Mouse (Mus musculus): ENCODE results near the gene Nfatc2.

Gene Nfatc2

DNA sequence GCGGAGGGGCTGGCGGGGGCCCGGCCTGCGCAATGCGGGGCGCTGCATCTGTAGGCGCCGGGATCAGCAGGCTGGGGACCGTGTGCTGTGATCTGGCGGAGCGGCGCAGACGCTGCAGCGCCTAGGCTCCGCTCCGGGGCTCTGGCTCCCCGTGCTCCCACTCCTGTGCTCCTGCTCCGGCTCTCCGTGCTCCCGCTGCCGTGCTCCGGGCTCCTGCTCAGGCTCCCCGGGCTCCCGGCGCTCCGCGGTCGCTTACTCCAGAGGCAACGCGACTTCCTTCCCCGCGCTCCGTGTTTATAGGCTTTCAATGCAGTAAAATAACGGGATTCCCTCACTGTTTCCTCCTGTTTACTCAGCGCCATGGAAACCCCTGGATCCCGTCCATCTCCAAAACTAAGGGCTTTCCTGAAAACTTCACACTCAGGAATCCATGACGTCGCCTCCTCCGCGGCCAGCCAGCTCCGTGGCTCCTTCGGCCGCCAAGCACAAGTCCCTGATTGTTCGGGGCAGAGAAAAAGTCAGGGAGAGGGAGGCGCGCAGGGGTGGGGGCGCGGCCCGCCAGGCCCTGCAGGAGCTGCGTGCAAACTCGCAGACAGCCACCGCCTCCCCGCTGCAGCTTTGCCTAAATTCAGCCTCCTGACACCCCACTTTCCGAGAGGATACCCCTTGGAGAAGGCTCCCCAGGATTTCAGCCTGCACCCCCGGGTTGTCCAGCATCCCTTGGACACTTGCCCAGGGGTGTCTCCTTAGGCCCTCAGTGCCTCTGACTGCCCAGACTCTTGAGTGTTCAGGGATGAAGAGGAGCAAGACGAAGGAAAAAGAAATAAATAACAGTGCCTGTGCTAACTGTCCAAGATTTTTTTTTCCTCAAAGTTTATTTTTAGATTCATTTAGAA lies at the start of gene Nfatc2:
Gene Nfatc2, minus strand, starts transcription at position 167 of the 896 bp plus-strand sequence.
- DNase-seq: no peak

DNA sequence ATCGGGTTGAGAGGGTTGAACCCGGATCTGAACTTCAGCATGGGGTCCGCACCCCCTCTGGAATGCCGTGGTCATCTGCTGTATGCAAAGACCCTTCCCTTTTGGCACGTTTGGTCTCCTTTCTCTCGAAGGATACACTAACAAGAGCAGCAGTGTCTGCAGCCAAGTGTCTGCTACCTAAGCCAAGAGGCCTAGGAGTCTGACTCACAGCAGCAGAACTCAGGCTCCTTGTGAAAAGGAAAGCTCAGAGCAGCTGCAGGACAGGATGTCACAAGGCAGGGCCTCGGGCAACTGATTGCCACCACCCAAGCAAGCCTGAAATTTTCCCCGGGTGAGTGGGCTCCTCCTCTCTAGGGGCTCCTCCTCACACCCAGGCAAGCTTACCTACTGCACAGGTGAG lies 46.7 kb upstream of the Nfatc2 start:
- DNase-seq: no peak

DNA sequence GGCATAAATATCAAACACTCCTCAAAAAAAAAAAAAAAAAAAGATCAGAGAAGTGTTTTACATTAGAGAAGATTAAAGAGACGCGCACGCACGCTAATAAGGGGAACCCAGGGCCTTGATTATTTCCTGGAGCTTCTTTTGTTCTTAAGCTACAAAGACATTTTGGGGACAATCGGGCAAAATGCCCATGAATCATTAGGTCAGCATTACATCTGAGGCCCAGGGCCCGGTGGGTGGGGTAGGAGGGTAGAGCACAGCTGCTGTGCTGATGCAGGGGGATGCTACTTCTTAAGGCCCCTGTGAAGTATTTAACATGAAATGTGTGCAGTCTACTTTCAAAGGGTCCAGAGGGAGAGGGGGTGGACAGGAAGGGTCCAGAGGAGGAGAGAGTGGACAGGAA lies 43.4 kb upstream of the Nfatc2 start:
- no peak for DNase-seq

DNA sequence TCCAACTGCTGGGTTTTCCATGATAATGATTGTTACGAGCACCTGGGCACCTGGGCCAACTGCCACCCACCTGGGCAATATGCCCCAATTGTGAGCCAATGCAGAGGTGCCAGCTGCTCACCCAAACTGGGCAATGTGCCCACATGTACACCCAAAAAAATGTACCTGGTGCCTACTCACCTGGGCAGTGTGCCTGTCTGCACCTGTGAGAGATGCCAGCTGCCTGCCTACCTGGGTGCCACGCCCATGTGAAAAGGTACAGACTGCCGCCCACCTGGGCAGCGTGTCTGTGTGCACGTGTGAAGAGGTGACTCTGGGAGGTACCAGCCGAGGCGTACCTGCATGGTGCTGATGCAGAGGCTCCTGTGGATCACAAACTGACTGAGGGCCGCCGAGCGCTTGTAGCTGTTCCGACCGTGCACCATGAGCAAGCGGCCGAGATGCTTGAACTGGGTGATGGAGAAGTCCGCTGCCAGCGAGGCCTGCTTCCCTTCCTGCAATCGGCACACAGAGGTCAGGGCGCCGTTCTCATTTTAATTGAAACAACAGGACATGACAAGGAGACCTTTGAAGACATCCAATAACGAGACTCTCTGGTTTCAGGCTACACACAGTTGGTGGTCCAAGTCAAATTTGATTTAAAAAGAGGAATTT lies 42.2 kb upstream of the Nfatc2 start:
- no peak for DNase-seq

DNA sequence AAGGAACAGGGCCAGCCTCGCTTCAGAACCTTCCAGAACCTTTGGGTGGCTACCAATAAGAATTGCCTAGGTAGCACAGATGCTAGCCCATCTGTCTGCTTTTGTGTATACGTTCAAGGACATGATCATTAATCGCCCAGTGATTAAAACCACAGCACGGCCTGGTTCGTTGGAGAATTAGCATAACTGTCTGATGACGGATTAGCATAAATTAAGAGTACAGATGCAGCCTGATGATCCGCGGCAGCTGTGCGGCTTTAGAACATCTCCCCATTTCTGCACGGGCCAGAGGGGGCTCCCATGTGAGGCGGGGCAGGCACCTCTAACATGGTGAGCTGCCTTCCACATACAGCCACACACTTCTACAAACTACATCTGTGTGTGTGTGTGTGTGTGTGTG lies 40.7 kb upstream of the Nfatc2 start:
- no peak for DNase-seq

DNA sequence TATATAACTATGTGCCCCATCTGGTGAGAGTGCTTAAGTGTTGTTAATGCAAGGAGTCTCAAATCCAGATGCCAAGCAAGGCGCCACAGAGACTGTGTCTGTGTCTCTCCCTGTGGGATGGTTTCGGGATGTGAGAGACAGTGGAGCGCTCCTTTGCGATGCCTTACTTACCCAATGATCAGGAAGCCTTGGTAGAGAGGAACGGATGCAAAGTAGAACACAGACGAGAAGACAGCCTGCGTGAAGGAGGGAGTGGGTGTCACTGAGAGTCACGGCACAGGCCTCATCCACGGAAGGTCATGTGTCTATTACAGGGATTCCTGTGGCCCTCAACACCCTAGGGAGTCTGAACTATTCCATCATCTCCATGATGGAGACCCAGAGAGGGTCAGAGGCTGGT lies 39.0 kb upstream of the Nfatc2 start:
- no peak for DNase-seq

DNA sequence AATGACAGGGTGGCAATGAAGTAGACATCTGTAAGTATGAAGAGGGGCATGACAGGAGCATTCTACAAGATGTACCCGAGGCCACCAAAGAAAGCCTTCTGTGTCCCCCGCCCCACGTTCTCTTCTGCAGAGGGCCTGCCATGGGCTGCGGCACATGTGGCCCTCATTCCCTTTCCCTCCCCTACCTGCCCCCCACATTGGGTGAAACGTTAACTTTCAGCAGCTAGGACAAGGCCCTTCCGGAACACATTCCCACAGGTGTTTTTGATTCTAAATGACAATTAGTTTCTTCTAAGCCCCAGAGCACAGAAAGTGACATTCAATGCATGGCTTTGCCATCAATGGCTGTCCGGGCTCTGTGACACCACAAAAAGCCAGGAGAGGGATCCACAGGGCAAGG lies 33.4 kb upstream of the Nfatc2 start:
- DNase-seq: no peak

DNA sequence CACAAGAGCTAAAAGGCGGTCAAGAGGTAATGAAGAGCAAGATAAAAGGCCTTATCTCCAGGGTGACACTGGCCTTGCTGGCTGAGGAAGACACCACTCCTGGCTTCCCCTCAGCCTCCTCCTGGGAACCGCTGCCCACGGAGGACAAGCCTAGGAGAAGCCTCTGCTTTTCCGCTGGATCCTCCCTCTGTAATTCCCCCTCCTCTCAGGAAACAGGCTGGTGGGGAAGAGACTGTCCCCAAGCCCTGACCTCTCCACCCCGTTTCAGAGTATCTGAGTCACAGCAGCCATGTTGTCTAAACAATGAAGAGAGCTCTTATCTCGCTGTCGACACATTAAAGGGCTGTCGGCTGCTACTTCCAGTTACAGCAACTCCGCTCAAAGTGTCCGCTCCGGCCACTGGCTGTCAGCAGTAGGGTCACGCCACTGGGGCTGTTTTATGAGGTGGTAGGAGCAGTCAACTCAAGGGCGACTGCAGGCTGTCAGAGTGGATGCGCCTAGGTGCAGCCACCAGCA lies 31.9 kb upstream of the Nfatc2 start:
- no peak for DNase-seq

DNA sequence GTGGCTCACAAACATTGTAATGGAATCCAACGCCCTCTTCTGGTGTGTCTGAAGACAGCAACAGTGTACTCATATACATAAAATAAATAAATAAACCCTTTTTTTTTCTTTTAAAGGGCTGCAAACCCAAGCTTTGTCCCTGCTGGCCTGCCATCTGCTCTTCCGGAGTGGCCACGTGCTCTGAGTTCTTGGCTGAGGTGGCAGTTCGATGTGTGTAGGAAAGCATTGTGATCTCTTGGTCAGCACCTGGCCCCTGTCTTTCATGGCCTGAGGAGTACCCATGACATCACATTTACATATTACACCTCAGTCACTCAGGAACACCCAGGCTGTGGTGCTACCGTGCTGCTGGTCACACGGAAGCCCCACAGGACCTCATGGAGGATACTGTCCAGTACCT lies 31.1 kb upstream of the Nfatc2 start:
- DNase-seq: no peak

DNA sequence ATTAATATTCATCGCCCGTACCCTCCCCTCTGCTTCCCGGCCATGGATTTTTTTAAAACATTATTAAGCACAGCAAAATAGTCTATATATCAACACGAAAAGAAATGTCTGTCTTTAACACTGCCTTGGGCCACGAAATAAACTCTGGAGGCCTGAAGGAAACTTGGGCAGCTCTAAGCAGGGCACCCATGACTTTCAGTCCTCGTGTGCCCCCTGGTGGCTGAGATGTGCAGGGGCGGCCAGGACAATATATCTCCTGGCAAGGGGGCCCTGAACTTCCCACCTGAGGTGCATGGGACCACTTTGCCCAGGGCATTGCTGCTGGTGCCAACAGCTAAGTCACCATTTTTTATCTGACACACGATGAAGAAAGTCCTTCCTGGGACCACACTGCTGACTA lies 27.3 kb upstream of the Nfatc2 start:
- peak; percentile 88 for DNase-seq

DNA sequence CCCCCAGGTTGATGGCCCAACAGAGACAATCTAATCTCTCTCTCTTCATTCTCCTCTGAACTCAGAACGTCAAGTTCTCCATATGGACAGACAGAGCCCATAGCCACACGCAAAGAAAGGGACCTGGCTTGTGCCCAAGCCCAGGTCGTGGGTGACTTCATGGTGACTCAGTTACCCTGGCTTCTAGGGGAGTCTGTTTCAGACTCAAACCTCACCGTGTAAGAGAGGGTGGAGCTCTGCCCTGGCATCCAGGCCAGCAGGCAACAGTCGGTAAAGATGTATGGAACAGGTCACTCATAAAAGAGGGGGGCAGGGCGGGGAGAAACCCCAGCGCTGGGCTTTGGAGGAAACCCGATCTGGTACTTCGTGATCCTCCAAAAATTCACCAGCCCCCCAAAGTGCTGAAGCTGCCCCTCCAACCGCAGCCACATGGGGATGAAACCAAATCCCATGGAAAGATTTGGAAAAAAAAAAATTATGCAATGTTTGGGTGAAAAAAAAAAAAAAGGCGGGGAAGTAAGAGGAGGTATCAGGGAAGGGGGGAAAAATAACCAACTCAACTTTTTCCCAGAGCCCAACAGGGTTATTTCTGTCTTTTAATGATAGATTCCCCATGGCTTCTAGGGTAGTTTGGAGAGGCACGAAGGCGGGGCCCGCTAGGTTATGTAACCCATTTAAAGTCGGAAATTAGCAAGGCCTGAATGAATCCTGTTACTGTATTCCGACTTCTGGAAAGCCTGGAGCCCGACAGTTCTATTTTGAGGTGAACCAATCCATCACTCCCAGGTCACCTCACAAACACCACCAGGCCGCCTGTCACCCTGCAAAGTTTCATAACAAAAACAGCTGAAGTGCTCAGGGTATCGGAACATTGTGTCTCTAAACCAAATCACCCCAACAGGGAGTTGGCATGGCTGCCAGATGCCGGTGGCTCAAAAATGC lies 26.6 kb upstream of the Nfatc2 start:
- DNase-seq: no peak

DNA sequence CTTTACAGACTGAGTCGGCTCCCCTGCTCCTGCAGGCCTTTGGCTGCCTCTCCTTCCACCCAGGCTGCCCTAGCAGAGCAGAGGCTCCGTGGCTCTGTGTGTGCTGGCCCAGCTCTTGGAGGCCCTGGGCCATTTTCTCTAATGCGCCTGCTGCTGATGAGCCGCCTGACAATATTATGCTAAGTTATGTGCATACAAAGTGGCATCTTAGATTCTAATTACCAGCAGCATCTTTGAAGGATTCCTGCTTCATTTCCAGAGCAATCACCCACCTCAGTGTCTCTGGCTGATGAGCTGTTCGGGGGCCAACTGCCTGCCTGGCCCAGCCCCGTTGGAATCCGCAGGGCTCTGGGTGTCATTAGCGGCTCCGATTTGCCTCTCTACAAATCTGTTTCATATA lies 24.9 kb upstream of the Nfatc2 start:
- DNase-seq: no peak

DNA sequence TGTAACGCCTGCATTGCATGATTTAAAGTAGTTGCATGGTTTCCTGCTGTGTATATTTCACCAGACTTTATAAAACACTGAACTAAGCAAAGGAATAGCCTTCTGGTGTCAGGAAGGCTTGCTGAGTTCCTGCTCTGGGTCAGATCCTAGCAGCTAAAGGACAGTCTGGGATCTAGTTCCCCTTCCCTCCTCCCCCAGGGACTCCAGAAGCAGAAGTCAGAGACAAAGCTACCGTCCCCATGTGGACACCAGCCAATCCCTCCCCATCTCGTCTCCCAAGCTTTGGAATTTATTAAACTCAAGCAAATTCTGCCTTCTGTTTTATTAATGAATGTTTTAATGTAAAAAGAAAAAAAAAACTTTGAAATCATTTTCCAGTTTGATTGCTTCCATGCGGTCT lies 23.6 kb upstream of the Nfatc2 start:
- DNase-seq: no peak

DNA sequence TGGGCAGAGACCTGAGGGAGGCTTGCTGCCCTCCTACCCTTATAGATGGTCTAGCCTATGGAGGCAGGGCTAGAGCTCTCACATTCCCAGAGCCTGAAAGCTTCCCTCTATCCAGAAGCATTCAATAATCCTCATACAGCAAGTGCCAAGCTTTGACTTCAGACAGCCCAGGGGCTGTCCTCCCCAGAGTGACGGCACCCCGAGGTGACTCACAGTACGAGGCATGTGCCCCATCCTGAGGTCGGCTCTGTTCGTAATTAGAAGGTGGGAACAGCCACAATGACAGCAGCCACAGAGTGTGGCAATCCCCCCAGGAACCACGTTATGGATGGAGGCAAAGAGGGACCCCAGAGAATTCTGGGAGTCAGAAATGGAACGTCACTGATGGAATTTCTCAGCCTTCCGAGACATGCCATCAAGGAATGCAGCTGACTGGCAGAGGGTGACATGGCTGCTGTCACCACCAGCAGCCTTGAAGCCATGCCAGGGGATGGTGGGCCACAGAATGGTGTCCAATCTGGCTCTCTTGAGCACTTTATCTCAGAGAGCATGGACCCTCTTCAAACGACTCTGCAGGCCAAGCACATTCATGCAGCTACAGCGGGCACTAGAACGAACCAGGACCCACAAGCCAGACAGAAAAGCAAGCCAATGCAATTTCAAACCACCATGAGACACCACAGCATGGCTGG lies 19.8 kb upstream of the Nfatc2 start:
- no peak for DNase-seq

DNA sequence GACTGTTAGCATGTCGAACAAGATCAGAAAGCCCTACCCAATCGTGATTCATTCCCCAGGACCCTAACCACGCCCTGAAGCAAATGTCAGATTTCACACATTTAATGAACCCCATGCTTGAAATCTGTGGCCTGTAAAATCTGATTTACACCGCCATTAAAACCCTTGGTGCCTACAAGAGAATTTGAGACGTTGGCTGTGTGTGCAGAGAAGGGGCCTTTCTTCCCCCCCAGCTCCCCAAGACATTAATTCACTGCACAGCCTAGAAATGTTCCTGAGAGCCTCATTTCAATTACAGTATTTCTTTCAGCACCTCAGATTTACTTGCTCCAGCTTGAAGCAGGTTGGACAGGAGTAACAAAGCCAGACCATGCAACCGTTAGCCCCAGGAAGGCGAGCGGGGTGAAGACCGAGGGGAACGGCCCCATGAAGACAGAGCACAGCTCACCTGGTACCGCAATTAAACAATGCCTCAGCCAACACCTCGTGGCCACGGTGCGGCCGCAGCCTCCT lies 16.8 kb upstream of the Nfatc2 start:
- DNase-seq: no peak

DNA sequence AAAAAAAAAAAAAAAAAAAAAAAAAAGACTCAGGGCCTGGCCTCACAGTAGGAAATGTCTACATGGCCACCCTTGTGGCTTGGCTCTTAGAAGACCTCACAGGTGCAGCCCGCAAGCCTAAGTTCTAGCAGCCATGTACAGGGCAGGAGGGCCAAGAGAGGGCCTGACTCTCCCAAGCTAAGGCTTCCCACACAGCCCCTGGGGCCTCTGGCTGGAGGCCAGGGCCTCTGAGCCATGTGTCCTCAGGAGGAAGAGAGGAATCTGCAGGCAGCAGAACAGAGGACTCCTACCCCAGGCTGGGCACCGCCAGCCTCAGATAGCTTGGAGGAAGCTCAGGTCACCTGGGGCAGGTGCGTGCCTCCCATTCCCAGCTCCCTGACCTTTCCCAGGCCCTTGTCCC lies 13.7 kb upstream of the Nfatc2 start:
- no peak for DNase-seq

DNA sequence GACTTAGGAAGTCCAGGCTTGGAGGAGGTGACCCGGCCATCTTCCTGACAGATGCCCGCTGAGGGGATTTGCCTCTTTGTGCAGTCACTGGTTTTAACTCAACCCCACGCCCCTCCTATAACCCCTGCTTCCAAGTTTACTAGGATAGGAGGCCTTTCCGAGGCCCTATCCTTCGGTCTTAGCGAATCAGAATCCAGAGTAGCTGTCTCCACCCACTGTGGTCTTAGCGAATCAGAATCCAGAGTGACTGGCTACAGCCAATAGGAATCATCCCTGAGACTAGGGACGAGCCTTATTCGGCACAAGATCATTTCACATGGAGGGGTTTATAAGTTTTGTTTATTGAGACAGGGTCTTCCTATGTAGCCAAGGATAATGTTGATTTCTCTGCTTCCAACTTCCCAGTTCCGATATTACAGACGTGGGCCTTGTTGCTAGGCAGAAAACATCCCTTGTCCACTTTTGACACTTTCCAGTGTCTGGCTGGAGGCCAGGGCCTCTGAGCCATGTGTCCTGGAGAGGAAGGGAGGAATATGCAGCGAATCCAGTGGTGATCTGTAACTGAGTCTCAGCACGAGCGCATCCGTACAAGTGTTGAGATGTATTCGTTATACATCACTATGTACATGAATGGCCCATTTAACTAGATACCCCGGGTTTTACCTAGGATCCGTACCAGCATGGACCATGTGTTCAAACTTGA lies 12.9 kb upstream of the Nfatc2 start:
- DNase-seq: no peak

DNA sequence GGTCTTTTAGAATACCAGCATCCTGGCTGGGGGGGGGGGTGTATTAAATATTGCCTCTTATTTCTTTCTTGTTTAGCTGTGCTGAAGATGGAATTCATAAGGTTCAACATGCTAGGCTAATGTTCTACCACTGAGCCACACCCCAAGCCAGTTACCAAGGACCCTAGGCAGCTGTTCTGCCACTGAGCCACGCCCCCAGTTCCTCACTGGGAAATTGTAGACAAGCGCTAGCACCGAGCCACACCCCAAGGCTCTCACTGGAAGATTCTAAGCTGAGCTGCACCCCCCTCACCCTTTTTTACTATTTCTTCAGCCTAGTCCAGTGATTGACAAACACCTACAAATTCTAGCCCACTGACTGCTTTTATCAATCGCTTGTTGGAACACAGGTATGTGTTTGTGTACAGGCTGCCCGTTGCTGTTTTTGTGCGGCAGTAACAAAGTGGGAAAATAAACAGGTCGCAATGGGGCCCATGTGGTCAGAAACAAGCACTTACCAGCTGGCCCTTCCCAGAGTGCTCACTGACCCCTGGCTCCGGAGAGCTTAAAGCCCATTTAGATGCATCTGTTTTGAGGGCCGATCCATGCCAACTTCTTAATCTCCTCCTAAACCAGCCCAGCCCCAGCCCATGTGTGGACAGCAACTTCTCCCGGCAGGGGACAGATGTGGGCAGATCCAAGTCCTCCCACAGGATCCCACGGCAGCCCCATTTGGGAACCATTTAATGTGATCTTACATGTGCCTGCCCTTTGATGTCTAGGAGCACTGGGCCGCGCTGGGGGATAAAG lies 11.8 kb upstream of the Nfatc2 start:
- DNase-seq: peak; percentile 22

DNA sequence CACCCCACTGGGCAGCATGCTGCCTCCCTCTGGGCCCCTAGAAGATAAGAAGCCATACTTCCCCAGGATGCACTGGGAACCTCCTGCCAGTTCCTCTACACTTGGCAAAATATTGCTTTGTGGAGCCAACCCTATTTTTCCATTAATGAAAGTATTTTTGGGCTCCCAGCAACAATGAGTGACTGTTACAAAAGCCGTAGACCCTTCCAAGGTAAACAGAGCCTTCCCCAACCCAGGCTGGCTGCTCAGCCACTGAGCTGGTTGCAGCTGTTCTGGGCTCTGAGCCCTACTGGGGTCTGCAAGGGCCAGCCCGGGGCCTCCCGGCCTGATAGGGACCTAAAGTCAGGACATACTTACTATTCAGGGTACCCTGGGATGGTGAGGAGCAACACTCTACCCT lies 9.5 kb upstream of the Nfatc2 start:
- no peak for DNase-seq

DNA sequence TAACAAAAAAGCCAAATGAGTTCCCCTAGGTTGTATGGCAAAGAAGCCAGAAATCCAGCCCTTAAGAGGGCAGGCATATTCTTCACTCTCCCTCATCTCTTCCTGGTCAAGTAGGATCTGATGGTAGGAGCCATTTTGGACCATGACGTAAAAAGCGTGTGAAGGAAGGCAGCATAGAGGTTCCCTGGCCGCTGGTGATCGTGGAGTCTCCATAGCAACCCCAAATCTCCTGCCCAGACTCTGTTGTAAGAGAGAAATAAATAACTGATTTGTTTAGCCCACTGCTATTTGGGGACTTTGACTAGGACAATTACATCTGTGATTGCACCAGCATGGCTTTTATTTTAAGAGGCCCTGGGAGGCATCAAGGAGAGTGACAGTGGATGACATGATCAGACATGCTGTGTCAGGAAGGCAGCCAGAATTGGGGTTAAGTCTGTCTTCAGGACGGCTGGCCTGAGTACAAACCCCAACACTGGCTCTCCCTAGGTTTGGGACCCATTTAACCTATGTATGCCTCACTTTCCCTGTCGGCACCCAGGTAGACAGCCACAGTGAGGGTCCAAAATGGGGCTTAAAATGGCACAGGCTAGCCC lies 8.3 kb upstream of the Nfatc2 start:
- DNase-seq: no peak

Measured in thymus, postnatal 14 days (tissue).